ENCODE assay signal across 7 mouse cellular contexts in the genomic region with DNA sequence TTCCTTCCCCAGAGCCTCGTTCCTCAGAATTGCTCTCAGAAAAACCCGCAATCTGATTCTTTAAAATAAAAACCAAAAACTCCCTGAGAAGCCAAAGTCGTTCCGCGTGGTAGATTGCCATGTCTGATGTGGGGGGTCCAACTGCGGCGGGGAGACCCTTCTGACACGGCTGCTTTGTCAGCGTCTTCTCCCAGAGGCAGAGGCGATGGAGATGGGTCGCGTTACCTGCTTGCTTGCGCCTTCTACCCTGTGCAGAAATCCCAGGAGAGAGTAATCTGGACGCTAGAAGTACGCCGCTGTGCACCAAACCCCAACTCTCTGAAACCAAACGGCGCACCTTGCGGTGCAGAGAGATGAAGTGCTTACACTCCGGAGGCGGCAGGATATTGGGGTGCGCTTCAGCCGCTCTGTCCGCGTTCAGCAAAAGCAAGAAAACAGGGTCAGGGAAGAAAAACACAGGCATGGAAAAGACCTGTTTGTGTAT.
DNase-seq lines count a peak whose midpoint lies in the region; ATAC-seq and TF ChIP-seq lines count a peak whose summit lies in the region.

No protein-coding gene starts in this region.

- WGBS in heart, postnatal 0 days, result 10% methylated on average over 25 of the region's 25 CpGs
- under 1% methylated on average over 25 of the region's 25 CpGs for WGBS in limb, embryonic 13.5 days

- no peak overlapping the region for H3K27ac ChIP-seq in heart, postnatal 0 days (ENCODE audit: low read depth)
- H3K27ac ChIP-seq in limb, embryonic 13.5 days, result no peak overlapping the region

- no peak overlapping the region for H3K9ac ChIP-seq in heart, postnatal 0 days (replicated peaks; ENCODE audit: low read depth, low read length)
- H3K9ac ChIP-seq in limb, embryonic 13.5 days, result no peak overlapping the region

- no peak for ATAC-seq in heart, postnatal 0 days (ENCODE audit: insufficient read depth, low read depth)
- no peak for ATAC-seq in limb, embryonic 13.5 days (ENCODE audit: low FRiP score, low read depth)
- no peak for ATAC-seq in erythroid progenitor cell, adult 5-6 weeks (replicated peaks; ENCODE audit: low FRiP score, poor library complexity, severe bottlenecking)

- no peaks in the 10 kb centered on the region for H3K36me3 ChIP-seq in heart, postnatal 0 days (replicated peaks; ENCODE audit: control insufficient read depth, insufficient read depth, low read length)
- H3K36me3 ChIP-seq in limb, embryonic 13.5 days, result no peaks in the 10 kb centered on the region

- no peaks in the 10 kb centered on the region for H3K9me3 ChIP-seq in heart, postnatal 0 days (replicated peaks; ENCODE audit: control insufficient read depth, low read length)
- H3K9me3 ChIP-seq in limb, embryonic 13.5 days, result no peaks in the 10 kb centered on the region

- DNase-seq in right cerebral cortex, postnatal 10 days (ENCODE audit: low spot score in 2 of 2), result peak; percentile 43 to 44
- DNase-seq in right cerebral cortex, adult 18-20 months, result no peak
- no peak for DNase-seq in heart, postnatal 0 days (ENCODE audit: low spot score)
- no peak for DNase-seq in yolk sac, embryonic 10.5 days (ENCODE audit: low spot score)
- DNase-seq in thymus, postnatal 10 days (ENCODE audit: low spot score in 2 of 2), result no peak

- TF ChIP-seq EP300 in heart, postnatal 0 days (IDR thresholded peaks at IDR 0.05; ENCODE audit: low read depth), result no peak

- peaks cover 15% of the 10 kb centered on the region for H3K4me1 ChIP-seq in heart, postnatal 0 days (ENCODE audit: control insufficient read depth, insufficient read depth)
- peaks cover 23% of the 10 kb centered on the region for H3K4me1 ChIP-seq in limb, embryonic 13.5 days

- no peak for TF ChIP-seq CTCF in heart, postnatal 0 days (IDR thresholded peaks at IDR 0.05; ENCODE audit: low read depth)

- H3K4me2 ChIP-seq in heart, postnatal 0 days (ENCODE audit: low read depth, low read length), result peak overlapping the region; percentile 73
- H3K4me2 ChIP-seq in limb, embryonic 13.5 days (replicated peaks), result peak overlapping the region; percentile 43

- peak overlapping the region; percentile 38 for H3K4me3 ChIP-seq in heart, postnatal 0 days (ENCODE audit: low read depth, low read length)
- H3K4me3 ChIP-seq in limb, embryonic 13.5 days, result peak overlapping the region; percentile 16; the same call in 1 of the 2 replicates

- H3K27me3 ChIP-seq in heart, postnatal 0 days (ENCODE audit: control insufficient read depth, insufficient read depth, low read length), result peaks cover 58% of the 10 kb centered on the region
- H3K27me3 ChIP-seq in limb, embryonic 13.5 days, result peaks cover 93% of the 10 kb centered on the region

Comparison
In these comparisons a context has a peak if more than half of its experiments do, and no peak if none do; other contexts are left out.
1. DNase-seq: peak in right cerebral cortex, postnatal 10 days (2 of 2); none in right cerebral cortex, adult 18-20 months (single experiment), heart, postnatal 0 days (single experiment), yolk sac, embryonic 10.5 days (single experiment) and thymus, postnatal 10 days (0 of 2).